Mouse (Mus musculus) macrophage (primary cell): Measurements from ENCODE around the gene Msgn1. TPM values are rescaled to one million over a fixed set of nuclear protein-coding genes. Genes with fewer than 3 reads are reported as not detected.

Experiments
- H3K27ac ChIP-seq: fragments of 350-480 bp; formaldehyde crosslinking; 2 replicates; pipeline ENCODE4 v1.9.0; 2021
- H3K36me3 ChIP-seq: fragments of 350-480 bp; formaldehyde crosslinking; 2 replicates; pipeline ENCODE4 v1.9.0; 2021; ENCODE audit errors: inconsistent target
- H3K4me3 ChIP-seq: fragments of 350-480 bp; formaldehyde crosslinking; 2 replicates; pipeline ENCODE4 v1.9.0; 2021; ENCODE audit errors: inconsistent target
- H3K79me2 ChIP-seq: fragments of 350-480 bp; formaldehyde crosslinking; 2 replicates; pipeline ENCODE4 v1.9.0; 2021; ENCODE audit errors: inconsistent target
- WGBS: methylation state at CpG from one replicate; pipeline ENCODE4 v1.1.7; 2026; ENCODE audit warnings: inconsistent platforms; ENCODE audit not compliant: missing documents; 5-methylcytosine and 5-hydroxymethylcytosine counted together
- polyA plus RNA-seq: library from polyadenylated mRNA; stranded (reverse); fragments of 250-400 nt; gene quantifications from 3 replicates; pipeline ENCODE4 v1.2.4, GENCODE M21; 2018; ENCODE audit warnings: inconsistent platforms
- total RNA-seq, 78 experiments: library from RNA; depleted of rRNA; stranded (reverse); fragments of 250-400 nt; gene quantifications; 1 replicate in 9 of 78; 2 replicates in 24 of 78; 3 replicates in 43 of 78; 4 replicates in 2 of 78; pipeline ENCODE4 v1.2.4; 2018; ENCODE audit warnings: inconsistent platforms in 56 of 78

The Msgn1 gene
- total RNA-seq (2018; cell fraction: chromatin; rRNA removed) = not detected
- not detected for total RNA-seq (2018; cell fraction: cytosol; rRNA removed)
- not detected for total RNA-seq (2018; cell fraction: nucleus; rRNA removed)
- not detected in 3 replicates for polyA plus RNA-seq

DNA sequence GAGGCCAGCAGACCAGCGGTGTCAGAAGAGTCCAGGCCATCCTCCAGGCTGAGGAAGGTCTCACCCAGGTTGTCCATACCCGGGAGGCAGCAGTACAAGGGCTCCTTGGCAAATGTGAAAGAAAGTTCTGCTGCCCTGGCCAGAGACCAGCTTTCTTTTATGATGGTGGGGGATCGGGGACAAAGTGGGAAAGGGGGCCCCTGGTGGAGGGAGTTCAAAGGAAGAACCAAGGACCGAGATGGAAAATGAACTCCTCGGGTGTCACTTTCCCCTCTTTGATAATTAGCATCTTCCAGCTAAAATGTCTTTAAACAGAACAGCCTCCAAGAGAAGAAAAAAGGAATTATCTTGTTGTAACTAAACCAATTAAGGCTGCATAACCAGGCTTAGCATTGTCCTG, at the start of gene Msgn1:
Gene Msgn1 (minus strand): TSS at position 101 of the 400 bp plus-strand sequence.
- H3K27ac ChIP-seq = no peak within 1 kb of the TSS
- no peaks in the 10 kb centered on the region for H3K36me3 ChIP-seq
- no peak within 1 kb of the TSS for H3K4me3 ChIP-seq
- 74% methylated on average over 5 of the region's 5 CpGs for WGBS
- no peaks in the 10 kb centered on the region for H3K79me2 ChIP-seq

DNA sequence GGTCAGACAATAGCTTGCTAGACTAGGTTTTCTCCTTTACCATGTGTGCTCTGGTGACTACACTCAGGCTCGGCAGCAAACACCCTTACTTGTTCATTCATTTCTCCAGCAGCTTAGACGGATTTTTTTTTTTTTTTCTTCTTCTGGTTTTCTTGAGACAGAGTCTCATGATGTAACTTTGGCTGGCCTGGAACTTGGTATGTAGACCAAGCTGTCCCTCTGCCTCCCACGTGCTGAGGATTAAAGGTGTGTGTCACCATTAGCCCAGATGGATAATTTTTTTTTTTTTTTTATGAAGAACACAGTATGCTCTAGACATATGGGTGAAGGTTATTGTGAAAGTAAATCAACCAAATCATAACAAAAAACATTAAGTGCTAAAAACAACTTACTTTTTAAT, 41.5 kb upstream of the Msgn1 start:
- no peak overlapping the region for H3K27ac ChIP-seq
- H3K36me3 ChIP-seq = no peaks in the 10 kb centered on the region
- WGBS = 94% methylated on average over 2 of the region's 3 CpGs
- H3K79me2 ChIP-seq = no peaks in the 10 kb centered on the region
- H3K4me3 ChIP-seq = no peak overlapping the region

- Histone ChIP-seq H3K79me2 (no peaks in the 10 kb centered on the region), H3K27ac (no peak overlapping the region), H3K36me3 (no peaks in the 10 kb centered on the region), H3K4me3 (no peak overlapping the region)
- WGBS = 86% methylated on average over 1 of the region's 1 CpGs
Observed at GRCm38 (mm10) chr12:11247460-11247859, 38.7 kb upstream of the Msgn1 start.

DNA sequence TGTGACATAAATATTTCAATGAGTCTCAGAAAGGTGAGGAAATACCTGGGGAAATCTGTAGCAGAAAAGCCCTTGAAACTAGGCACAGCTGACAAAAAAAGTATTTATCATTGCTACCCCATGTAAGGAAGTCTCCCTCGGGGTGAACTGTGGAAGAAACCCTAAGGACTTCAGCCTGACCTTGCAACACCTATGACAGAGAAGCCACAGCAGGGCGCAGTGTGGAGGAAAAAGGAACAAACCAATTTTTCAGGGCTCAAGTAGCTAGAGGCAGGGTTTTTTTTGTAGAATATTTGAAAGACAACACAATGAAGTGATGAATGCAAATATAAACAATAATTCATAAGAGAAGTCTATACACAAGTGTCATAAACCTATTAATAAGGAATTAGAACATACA, 27.2 kb upstream of the Msgn1 start:
- Histone ChIP-seq H3K4me3 (no peak overlapping the region), H3K36me3 (no peaks in the 10 kb centered on the region)
- WGBS = 13% methylated on average over 2 of the region's 2 CpGs

DNA sequence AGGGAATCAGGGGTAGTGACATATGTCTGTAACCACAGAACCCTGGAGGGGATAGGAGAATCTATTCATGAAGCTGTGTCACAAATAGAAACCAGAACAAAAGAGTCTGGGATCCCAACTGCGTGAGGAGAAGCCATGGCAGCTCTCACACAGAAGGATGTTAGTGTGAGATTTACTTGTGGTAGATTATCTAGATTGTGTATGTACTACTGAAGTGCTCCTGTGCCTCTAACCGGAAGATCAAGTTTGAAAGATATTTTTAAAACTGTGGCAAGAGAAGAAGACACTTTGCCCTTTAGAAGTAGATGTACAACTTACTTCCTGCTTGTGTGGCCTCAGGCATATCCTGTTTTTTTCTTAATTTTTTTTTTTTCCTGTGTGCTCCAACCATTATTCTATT, 21.5 kb upstream of the Msgn1 start:
- no peak overlapping the region for H3K27ac ChIP-seq
- no peaks in the 10 kb centered on the region for H3K79me2 ChIP-seq
- no peaks in the 10 kb centered on the region for H3K36me3 ChIP-seq
- no peak overlapping the region for H3K4me3 ChIP-seq
- 41% methylated on average over 2 of the region's 2 CpGs for WGBS

More for the DNA sequence above, 27.2 kb upstream of the Msgn1 start:
- Histone ChIP-seq H3K27ac (no peak overlapping the region), H3K79me2 (no peaks in the 10 kb centered on the region)

DNA sequence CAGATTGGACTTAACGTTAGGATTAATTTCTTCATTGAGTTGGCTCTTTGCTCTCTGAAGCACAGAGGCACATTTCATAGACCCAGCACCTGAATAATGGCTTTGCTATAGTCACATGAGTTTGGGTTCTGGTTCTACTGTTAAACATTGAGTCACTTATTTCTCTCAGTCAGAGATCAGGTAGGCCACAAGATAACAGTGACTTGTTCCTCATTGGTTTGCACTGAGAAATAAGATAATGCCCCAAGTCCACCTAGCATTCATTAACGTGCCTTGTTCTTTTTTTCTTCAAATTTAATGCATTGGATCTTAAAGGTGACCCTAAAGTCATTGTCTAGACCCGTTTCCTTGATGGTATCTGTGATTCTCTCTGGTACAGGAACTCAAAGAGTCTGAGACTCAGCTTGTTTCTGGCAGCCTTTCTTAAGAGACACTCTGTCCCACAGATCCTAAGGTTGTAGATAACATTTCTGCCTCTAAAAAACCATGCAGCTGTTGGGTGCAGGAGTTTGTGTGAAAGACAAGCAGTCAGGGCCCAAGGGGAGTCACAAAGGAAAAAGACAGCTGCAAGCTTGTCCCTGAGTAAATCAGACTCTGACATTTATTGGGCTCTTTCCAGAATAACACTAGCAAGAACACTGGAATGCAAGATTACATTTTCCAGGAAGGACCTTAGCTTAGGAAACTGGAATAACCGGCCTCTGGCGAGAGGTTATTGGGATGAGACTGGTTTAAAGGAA, 17.9 kb upstream of the Msgn1 start:
- no peaks in the 10 kb centered on the region for H3K79me2 ChIP-seq
- no peaks in the 10 kb centered on the region for H3K36me3 ChIP-seq
- WGBS = 86% methylated on average over 5 of the region's 5 CpGs
- no peak overlapping the region for H3K27ac ChIP-seq
- H3K4me3 ChIP-seq = no peak overlapping the region

DNA sequence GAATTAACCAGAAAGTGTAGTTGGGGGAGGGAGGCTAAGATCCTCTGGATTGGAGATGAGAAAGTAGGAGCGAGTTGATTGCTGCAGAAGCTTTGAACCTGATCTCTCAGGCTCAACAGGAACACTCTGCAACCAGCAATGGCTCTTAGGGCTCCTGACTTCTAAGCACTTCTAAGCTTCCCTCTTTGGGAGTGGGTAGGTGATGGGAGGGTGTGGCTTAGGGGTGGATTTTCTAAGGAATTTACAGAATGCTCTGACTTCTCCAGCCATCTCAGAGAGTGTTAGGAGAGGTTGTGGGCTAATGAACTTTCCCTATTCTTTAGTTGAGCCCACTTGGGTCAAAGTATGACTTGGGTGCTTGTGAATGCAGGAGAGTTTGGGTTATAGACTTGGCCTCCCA, 17.4 kb upstream of the Msgn1 start:
- Histone ChIP-seq H3K27ac (no peak overlapping the region), H3K4me3 (no peak overlapping the region), H3K36me3 (no peaks in the 10 kb centered on the region), H3K79me2 (no peaks in the 10 kb centered on the region)
- 92% methylated on average over 1 of the region's 1 CpGs for WGBS

DNA sequence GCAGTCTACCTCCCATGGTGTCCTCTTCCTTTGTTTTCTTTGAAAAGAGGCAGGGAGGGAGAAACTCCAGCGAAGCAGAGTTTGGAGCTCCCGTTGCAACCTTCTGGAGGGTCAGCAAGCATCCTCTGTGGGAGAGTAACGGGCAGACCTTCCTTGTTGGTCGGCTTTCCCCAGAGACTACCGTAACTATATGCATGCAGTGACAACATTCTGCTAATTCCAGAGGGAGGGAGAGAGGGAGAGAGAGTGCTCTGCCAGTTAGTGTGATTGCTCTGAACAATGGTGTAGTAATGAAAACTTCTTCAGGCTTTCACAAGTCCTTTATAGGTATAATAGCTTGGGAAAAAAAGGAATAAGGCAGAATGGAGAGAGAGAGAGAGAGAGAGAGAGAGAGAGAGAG, 15.9 kb upstream of the Msgn1 start:
- WGBS = 62% methylated on average over 5 of the region's 5 CpGs
- Histone ChIP-seq H3K27ac (no peak overlapping the region), H3K79me2 (no peaks in the 10 kb centered on the region), H3K4me3 (no peak overlapping the region), H3K36me3 (no peaks in the 10 kb centered on the region)

GRCm38 (mm10) chr12:11223090-11223489, 14.3 kb upstream of the Msgn1 start:
- H3K36me3 ChIP-seq = no peaks in the 10 kb centered on the region
- WGBS = 97% methylated on average over 10 of the region's 10 CpGs
- no peak overlapping the region for H3K27ac ChIP-seq
- H3K4me3 ChIP-seq = no peak overlapping the region
- H3K79me2 ChIP-seq = no peaks in the 10 kb centered on the region

DNA sequence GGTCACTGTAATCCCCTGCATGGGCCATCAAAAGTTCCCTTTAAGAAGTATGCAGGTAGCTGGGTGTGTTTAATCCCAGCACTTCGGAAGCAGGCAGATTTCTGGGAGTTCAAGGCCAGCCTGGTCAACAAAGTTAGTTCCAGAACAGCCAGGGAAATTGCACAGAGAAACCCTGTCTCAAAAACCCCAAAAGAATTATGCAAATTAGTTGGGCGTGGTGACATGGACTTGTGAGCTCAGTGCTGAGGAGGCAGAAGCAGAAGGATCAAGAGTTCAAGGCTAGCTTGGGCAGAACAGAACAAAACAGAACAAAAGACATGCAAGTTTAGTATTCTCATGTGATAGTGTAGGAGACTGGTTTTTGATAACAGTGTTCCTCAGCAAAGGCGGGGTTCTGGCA, 13.8 kb upstream of the Msgn1 start:
- WGBS = 89% methylated on average over 3 of the region's 3 CpGs
- H3K36me3 ChIP-seq = no peaks in the 10 kb centered on the region
- no peak overlapping the region for H3K4me3 ChIP-seq
- H3K27ac ChIP-seq = no peak overlapping the region
- H3K79me2 ChIP-seq = no peaks in the 10 kb centered on the region

- H3K4me3 ChIP-seq = no peak overlapping the region
- no peaks in the 10 kb centered on the region for H3K36me3 ChIP-seq
- no peaks in the 10 kb centered on the region for H3K79me2 ChIP-seq
- H3K27ac ChIP-seq = no peak overlapping the region
- WGBS = 87% methylated on average over 19 of the region's 20 CpGs
Observed at GRCm38 (mm10) chr12:11221524-11222330, 13.0 kb upstream of the Msgn1 start.

- 18% methylated on average over 7 of the region's 7 CpGs for WGBS
- H3K4me3 ChIP-seq = no peak overlapping the region
- no peak overlapping the region for H3K27ac ChIP-seq
- no peaks in the 10 kb centered on the region for H3K36me3 ChIP-seq
- H3K79me2 ChIP-seq = no peaks in the 10 kb centered on the region
Observed at GRCm38 (mm10) chr12:11217726-11218250, 9.0 kb upstream of the Msgn1 start.

GRCm38 (mm10) chr12:11216454-11216853, 7.7 kb upstream of the Msgn1 start:
- 97% methylated on average over 3 of the region's 3 CpGs for WGBS
- Histone ChIP-seq H3K79me2 (no peaks in the 10 kb centered on the region), H3K27ac (no peak overlapping the region), H3K36me3 (no peaks in the 10 kb centered on the region), H3K4me3 (no peak overlapping the region)

DNA sequence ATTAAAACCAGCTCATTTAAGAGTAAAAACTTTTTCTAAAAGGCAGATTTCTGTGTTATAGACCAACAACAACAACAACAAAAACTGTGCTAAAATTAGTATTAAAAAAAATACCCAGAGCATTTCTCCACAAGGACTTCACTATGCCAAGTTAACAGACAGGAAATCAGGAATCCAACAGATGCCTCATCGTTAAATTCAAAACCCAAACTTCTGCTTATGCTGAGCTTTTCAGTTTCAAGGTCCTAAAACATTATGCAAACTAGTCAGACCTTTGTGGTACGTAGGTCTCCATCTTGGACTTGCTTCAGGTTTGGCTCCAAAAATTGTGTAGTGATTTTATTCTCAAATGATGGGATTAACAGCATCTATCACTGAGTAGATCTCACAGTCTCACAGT, 6.8 kb upstream of the Msgn1 start:
- Histone ChIP-seq H3K4me3 (no peak overlapping the region), H3K36me3 (no peaks in the 10 kb centered on the region), H3K27ac (no peak overlapping the region), H3K79me2 (no peaks in the 10 kb centered on the region)
- WGBS = 10% methylated on average over 2 of the region's 2 CpGs

- Histone ChIP-seq H3K4me3 (no peak overlapping the region), H3K27ac (no peak overlapping the region), H3K36me3 (no peaks in the 10 kb centered on the region), H3K79me2 (no peaks in the 10 kb centered on the region)
Observed at GRCm38 (mm10) chr12:11214776-11215175, 6.0 kb upstream of the Msgn1 start.
